Mouse (Mus musculus) limb, embryonic 11.5 days (tissue): Measurements from ENCODE around the gene Stx8. TPM values are rescaled to one million over a fixed set of nuclear protein-coding genes. Genes with fewer than 3 reads are reported as not detected.

ENCODE experiments used
- ATAC-seq: fragments of 200-750 bp; cut with Nextera tagmentation; 2 replicates; pipeline ENCODE4 v1.8.0; 2017; ENCODE audit warnings: low read depth; ENCODE audit not compliant: insufficient number of reproducible peaks, low FRiP score, low TSS enrichment
- DNase-seq: peaks from one replicate; pipeline ENCODE4 v3.0.0-alpha.2; 2015; ENCODE audit warnings: low spot score
- H3K27ac ChIP-seq: fragments of 300-500 bp; sonication (generic); replicated peaks from 2 replicates; pipeline ENCODE4 v1.5.1; 2014; ENCODE audit warnings: low read depth, mild to moderate bottlenecking, low read length
- H3K27me3 ChIP-seq: fragments of 300-500 bp; sonication (generic); 2 replicates; pipeline ENCODE4 v1.6.1; 2014; ENCODE audit warnings: mild to moderate bottlenecking, low read length, mixed read lengths; ENCODE audit not compliant: control insufficient read depth, insufficient read depth
- H3K36me3 ChIP-seq: fragments of 300-500 bp; sonication (generic); 2 replicates; pipeline ENCODE4 v1.6.1; 2014; ENCODE audit warnings: mild to moderate bottlenecking, low read length, moderate library complexity, mixed read lengths; ENCODE audit not compliant: control insufficient read depth, insufficient read depth
- H3K4me1 ChIP-seq: fragments of 300-500 bp; sonication (generic); 2 replicates; pipeline ENCODE4 v1.6.1; 2014; ENCODE audit warnings: low read length, mixed read lengths; ENCODE audit not compliant: control insufficient read depth, insufficient read depth
- H3K4me2 ChIP-seq: fragments of 300-500 bp; sonication (generic); 2 replicates; pipeline ENCODE4 v1.6.1; 2014; ENCODE audit warnings: low read depth, mild to moderate bottlenecking, moderate library complexity; ENCODE audit not compliant: severe bottlenecking
- H3K4me3 ChIP-seq: fragments of 300-500 bp; sonication (generic); 2 replicates; pipeline ENCODE4 v1.5.1; 2014; ENCODE audit warnings: low read depth, low read length
- H3K9ac ChIP-seq: fragments of 300-500 bp; sonication (generic); 2 replicates; pipeline ENCODE4 v1.6.1; 2014; ENCODE audit warnings: mild to moderate bottlenecking, low read length
- H3K9me3 ChIP-seq: fragments of 300-500 bp; sonication (generic); 2 replicates; pipeline ENCODE4 v1.6.1; 2016; ENCODE audit warnings: low read length; ENCODE audit not compliant: control insufficient read depth
- WGBS: fragments of 180-500 bp; shearing (Covaris S2); extraction: QIAGEN DNeasy Blood & Tissue Kit; methylation state at CpG from one replicate; pipeline ENCODE4 v1.1.7; 2014; 5-methylcytosine and 5-hydroxymethylcytosine counted together
- polyA plus RNA-seq: library from polyadenylated mRNA; unstranded; fragments of >200 nt; fragmentation: Nextera tagmentation; extraction: Ambion mirVana; gene quantifications from 2 replicates; pipeline ENCODE4 v1.2.1, GENCODE M21; 2014

Gene Stx8
- polyA plus RNA-seq, 1 experiment from 2014 or later: 49.8 TPM

- DNase-seq (peak; percentile 32), ATAC-seq (no peak)
- no peak overlapping the region for H3K27ac ChIP-seq
- H3K4me3 ChIP-seq: no peak overlapping the region
- WGBS: 78% methylated on average over 5 of the region's 5 CpGs
- H3K9me3 ChIP-seq: no peaks in the 10 kb centered on the region
- no peaks in the 10 kb centered on the region for H3K4me1 ChIP-seq
- no peaks in the 10 kb centered on the region for H3K36me3 ChIP-seq
- H3K9ac ChIP-seq: no peak overlapping the region
- H3K4me2 ChIP-seq: no peak overlapping the region
- no peaks in the 10 kb centered on the region for H3K27me3 ChIP-seq
These were observed 33.6 kb downstream of the Stx8 start for GRCm38 (mm10) chr11:67999629-68000028.

- ATAC-seq: no peak
- Histone ChIP-seq H3K27ac (no peak overlapping the region), H3K9me3 (no peaks in the 10 kb centered on the region), H3K4me3 (no peak overlapping the region), H3K4me1 (0 out of 2 replicates have a peak, but pooled peaks cover 6% of the 10 kb centered on the region), H3K36me3 (no peaks in the 10 kb centered on the region), H3K27me3 (no peaks in the 10 kb centered on the region), H3K4me2 (no peak overlapping the region), H3K9ac (no peak overlapping the region)
- WGBS: 20% methylated on average over 6 of the region's 6 CpGs
- peak; percentile 82 for DNase-seq
These were observed 38.2 kb downstream of the Stx8 start for GRCm38 (mm10) chr11:68004191-68004590.

GRCm38 (mm10) chr11:68006216-68006789 is 40.3 kb downstream of the Stx8 start:
- no peak overlapping the region for H3K9ac ChIP-seq
- no peak for ATAC-seq
- no peak overlapping the region for H3K4me2 ChIP-seq
- no peaks in the 10 kb centered on the region for H3K27me3 ChIP-seq
- no peaks in the 10 kb centered on the region for H3K9me3 ChIP-seq
- H3K27ac ChIP-seq: no peak overlapping the region
- WGBS: 36% methylated on average over 8 of the region's 8 CpGs
- H3K4me3 ChIP-seq: no peak overlapping the region
- no peak for DNase-seq
- H3K36me3 ChIP-seq: no peaks in the 10 kb centered on the region
- H3K4me1 ChIP-seq: 0 out of 2 replicates have a peak, but pooled peaks cover 6% of the 10 kb centered on the region

GRCm38 (mm10) chr11:68007645-68008044 is 41.7 kb downstream of the Stx8 start:
- H3K27me3 ChIP-seq: no peaks in the 10 kb centered on the region
- no peaks in the 10 kb centered on the region for H3K36me3 ChIP-seq
- H3K9ac ChIP-seq: no peak overlapping the region
- 45% methylated on average over 6 of the region's 6 CpGs for WGBS
- no peak overlapping the region for H3K27ac ChIP-seq
- no peak for DNase-seq
- H3K4me3 ChIP-seq: no peak overlapping the region
- ATAC-seq: no peak
- no peak overlapping the region for H3K4me2 ChIP-seq
- H3K4me1 ChIP-seq: 0 out of 2 replicates have a peak, but pooled peaks cover 6% of the 10 kb centered on the region
- no peaks in the 10 kb centered on the region for H3K9me3 ChIP-seq

GRCm38 (mm10) chr11:68009377-68009776 is 43.4 kb downstream of the Stx8 start:
- Histone ChIP-seq H3K9me3 (no peaks in the 10 kb centered on the region), H3K4me1 (0 out of 2 replicates have a peak, but pooled peaks cover 6% of the 10 kb centered on the region), H3K4me3 (no peak overlapping the region), H3K27me3 (no peaks in the 10 kb centered on the region), H3K27ac (no peak overlapping the region), H3K9ac (no peak overlapping the region), H3K4me2 (no peak overlapping the region), H3K36me3 (no peaks in the 10 kb centered on the region)
- DNase-seq (no peak), ATAC-seq (no peak)
- WGBS: 60% methylated on average over 5 of the region's 5 CpGs

GRCm38 (mm10) chr11:68012207-68012606 is 46.2 kb downstream of the Stx8 start:
- ATAC-seq (no peak), DNase-seq (no peak)
- Histone ChIP-seq H3K27ac (no peak overlapping the region), H3K27me3 (no peaks in the 10 kb centered on the region), H3K4me1 (no peaks in the 10 kb centered on the region), H3K4me3 (no peak overlapping the region), H3K9ac (no peak overlapping the region), H3K9me3 (no peaks in the 10 kb centered on the region), H3K4me2 (no peak overlapping the region), H3K36me3 (no peaks in the 10 kb centered on the region)
- 82% methylated on average over 7 of the region's 7 CpGs for WGBS

GRCm38 (mm10) chr11:68018191-68018590 is 52.2 kb downstream of the Stx8 start:
- Histone ChIP-seq H3K27me3 (no peaks in the 10 kb centered on the region), H3K36me3 (no peaks in the 10 kb centered on the region), H3K4me3 (no peak overlapping the region), H3K4me2 (no peak overlapping the region), H3K4me1 (0 out of 2 replicates have a peak, but pooled peaks cover 3% of the 10 kb centered on the region), H3K9me3 (no peaks in the 10 kb centered on the region), H3K9ac (no peak overlapping the region), H3K27ac (no peak overlapping the region)
- no peak for ATAC-seq
- 90% methylated on average over 8 of the region's 8 CpGs for WGBS
- DNase-seq: no peak

GRCm38 (mm10) chr11:68019156-68019555 is 53.2 kb downstream of the Stx8 start:
- H3K4me1 ChIP-seq: 0 out of 2 replicates have a peak, but pooled peaks cover 3% of the 10 kb centered on the region
- 77% methylated on average over 11 of the region's 11 CpGs for WGBS
- no peaks in the 10 kb centered on the region for H3K27me3 ChIP-seq
- no peaks in the 10 kb centered on the region for H3K36me3 ChIP-seq
- DNase-seq: no peak
- no peak overlapping the region for H3K4me3 ChIP-seq
- H3K27ac ChIP-seq: no peak overlapping the region
- no peaks in the 10 kb centered on the region for H3K9me3 ChIP-seq
- ATAC-seq: no peak
- no peak overlapping the region for H3K4me2 ChIP-seq
- H3K9ac ChIP-seq: no peak overlapping the region

GRCm38 (mm10) chr11:68021976-68022375 is 56.0 kb downstream of the Stx8 start:
- no peaks in the 10 kb centered on the region for H3K36me3 ChIP-seq
- no peaks in the 10 kb centered on the region for H3K27me3 ChIP-seq
- no peak for DNase-seq
- H3K4me3 ChIP-seq: no peak overlapping the region
- WGBS: 92% methylated on average over 7 of the region's 7 CpGs
- H3K9ac ChIP-seq: no peak overlapping the region
- no peaks in the 10 kb centered on the region for H3K9me3 ChIP-seq
- no peak overlapping the region for H3K4me2 ChIP-seq
- H3K27ac ChIP-seq: no peak overlapping the region
- no peak for ATAC-seq
- H3K4me1 ChIP-seq: 0 out of 2 replicates have a peak, but pooled peaks cover 3% of the 10 kb centered on the region
